Mouse (Mus musculus): ENCODE measurements around the gene Lonrf3.

The Lonrf3 gene

DNA sequence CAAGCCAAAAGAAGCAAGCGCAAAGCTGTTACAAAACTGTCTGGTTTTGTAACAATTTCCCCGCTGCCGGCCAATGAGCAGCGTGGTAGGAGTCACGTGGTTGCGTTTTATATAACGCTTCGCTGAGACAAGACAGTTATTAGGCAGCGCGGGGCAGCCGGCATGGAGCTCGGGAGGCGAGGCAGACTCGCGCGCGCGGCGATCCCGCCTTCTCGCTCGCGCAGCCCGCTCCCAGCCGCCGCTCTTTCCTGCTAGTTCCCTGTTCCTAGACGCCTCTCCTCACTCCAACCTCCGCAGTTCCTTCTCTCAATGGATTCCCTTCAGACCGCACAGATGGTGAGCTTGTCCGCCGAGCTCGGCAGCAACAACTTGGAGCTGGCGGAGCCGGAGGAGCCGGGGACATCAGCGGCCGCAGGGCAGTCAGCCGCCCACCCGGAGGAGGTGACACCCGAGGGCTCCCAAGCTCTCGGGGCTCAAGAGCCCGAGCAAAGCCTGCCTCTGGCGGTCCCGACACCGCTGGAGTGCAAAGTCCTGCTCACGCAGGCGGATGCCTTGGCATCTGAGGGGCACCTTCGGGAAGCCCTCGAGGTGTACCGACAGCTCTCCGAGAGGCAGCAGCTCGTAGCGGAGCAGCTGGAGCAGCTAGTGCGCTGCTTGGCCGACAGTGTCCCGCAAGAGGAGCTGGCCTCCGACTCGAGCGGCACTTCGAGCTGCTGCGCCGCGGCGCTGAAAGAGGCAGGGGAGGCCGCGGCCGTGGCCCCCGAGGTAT lies at the start of gene Lonrf3:
Lonrf3 (plus strand) TSS at position 83 of the 769 bp plus-strand sequence.
- peak; percentile 75 for ATAC-seq (ENCODE audit: insufficient number of reproducible peaks, low FRiP score, low TSS enrichment)

DNA sequence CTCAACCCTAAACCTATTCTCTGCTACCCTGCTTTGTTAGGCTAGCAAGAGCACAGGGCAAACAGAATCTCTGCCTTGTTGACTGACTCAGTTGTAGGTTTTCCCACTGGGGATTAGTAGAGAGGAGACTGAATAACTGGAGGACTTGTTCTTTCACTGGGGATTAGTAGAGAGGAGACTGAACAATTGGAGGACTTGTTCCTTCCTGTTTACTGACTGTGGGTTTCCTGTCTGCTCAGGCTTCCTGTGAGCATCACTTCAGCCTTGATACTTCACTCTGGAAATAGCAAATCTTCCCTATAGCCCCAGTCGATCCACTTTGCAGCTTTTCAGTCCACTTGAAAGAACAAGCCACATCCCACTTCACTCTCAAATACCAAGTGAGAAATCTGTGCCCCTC lies 49.4 kb upstream of the Lonrf3 start:
- no peak for ATAC-seq (ENCODE audit: insufficient number of reproducible peaks, low FRiP score, low TSS enrichment)

DNA sequence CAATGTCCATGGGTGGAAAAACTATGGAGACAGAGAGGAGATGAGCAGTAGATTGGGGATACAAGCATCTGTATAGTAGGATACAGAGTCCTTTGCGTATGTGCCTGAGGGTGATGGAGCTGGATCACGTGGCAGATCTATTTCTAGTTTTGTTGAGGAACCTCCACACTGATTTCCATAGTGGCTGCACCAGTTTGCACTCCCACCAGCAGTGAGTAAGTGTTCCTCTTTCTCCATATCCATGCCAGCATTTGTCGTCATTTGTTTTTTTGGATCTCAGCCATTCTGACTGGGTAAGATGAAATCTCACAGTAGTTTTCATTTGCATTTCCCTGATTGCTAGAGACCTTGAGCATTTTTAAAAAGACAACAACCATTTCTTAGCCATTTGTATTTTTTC lies 16.7 kb upstream of the Lonrf3 start:
- ATAC-seq (ENCODE audit: insufficient number of reproducible peaks, low FRiP score, low TSS enrichment), result no peak

DNA sequence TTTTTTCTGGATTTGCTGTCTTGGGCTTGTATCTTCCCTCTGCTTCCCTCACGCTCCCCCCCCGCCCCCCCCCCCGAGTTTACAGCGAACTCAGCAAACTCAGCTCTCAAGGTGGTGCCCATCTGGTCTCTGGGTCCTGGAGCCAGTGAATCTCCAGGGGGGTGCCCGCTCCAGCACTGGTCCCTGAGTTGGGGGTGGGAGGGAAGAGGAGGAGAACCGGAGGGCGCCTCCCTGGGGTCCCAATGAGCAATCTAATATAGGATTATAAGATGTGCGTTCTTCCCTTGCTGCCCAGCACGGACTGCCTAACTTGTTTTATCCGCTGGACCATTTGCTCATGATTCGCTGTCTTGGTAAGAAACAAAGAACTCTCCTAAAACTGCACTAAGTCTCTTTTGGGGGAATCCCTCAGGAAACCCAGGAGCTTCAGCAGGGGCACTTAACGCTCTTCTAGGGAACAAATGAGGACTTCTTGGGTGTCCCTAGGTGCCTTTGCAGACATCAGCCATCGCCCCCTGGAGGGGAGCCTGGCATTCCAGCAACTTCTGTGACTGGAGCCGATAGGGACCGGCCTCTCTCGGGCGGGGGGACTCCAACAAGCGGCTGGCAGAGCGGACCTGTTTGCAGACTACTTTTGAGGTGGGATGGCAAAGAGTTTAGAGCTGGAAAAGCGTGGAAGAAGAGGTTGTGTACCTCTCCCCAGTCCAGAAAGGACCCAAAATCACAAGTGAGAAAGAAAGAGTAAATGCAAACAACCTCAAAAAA lies 480 bp upstream of the Lonrf3 start:
- peak; percentile 53 for ATAC-seq (ENCODE audit: insufficient number of reproducible peaks, low FRiP score, low TSS enrichment)

DNA sequence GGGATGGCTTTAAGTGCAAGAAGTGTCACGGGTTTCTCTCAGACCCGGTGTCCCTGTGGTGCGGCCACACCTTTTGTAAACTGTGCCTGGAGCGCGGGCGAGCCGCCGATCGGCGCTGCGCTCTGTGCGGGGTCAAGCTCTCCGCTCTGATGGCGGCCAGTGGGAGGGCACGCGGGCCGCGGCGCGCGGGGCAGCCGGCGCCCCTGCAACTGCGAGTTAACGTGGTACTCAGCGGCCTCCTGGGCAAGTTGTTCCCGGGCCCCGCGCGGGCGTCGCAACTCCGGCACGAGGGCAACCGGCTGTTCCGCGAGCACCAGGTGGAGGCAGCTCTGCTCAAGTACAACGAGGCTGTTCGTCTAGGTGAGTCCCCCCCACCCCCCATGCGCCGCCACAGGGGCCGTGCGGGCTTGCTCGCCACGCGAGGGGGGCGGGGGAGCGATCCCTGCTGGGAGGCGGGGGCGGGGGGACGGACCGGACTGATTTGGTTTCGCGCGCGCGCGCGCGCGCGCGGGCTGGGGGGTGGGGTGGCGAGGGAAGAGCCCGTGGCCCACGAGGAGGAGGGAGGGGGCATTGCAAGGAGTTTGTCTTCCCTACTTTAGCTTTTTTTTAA lies 992 bp downstream of the Lonrf3 start:
- ATAC-seq (ENCODE audit: insufficient number of reproducible peaks, low FRiP score, low TSS enrichment), result 0 out of 2 replicates have a peak, but pooled peaks have one; percentile 2

DNA sequence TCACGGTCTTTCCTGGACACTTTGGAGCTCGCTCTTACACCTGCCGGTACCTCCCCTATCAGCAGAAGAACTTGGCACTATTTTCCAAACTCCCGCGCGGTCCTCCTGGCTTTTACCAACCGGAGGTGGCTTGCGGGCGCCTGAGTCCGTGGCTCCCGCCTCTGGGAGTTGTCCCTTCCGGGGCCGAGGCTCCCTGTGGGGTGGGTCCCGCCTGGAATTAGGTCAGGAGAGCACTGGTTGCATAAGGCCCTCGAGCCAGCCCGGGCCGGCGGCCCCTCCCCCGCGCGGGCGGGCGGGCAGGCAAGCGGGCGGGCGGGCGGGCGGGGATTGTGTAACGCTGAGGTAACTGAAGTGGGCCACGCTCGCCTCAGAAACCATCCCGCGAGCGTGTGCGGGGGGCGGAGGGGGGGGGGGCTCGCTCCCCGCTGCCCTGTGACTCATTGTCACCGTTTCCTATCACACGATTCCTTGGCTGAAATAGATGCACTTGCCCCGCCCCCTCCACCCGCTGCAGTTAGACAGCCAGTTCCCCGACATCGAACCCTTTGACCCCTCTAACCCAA lies 1.8 kb downstream of the Lonrf3 start:
- ATAC-seq (ENCODE audit: insufficient number of reproducible peaks, low FRiP score, low TSS enrichment), result peak; percentile 43

DNA sequence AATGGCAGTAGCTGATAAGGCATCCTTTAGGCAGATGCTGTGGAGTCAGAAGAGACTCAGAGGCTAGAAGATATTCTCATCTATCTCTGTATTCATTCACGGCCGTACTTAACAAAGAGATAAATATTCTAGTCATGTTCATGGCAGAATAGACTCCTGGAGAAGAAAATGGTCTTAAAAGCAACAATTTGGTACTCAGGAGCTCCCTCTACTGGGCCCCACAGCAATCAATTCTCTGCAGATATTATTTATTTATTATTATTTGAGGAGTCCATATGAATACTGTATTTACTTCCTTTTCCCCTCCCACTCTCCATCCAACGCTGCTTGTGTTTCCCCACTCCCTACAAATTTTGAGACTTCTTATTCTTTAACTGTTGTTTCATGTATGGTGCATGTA lies 24.3 kb downstream of the Lonrf3 start:
- ATAC-seq (ENCODE audit: insufficient number of reproducible peaks, low FRiP score, low TSS enrichment), result no peak

DNA sequence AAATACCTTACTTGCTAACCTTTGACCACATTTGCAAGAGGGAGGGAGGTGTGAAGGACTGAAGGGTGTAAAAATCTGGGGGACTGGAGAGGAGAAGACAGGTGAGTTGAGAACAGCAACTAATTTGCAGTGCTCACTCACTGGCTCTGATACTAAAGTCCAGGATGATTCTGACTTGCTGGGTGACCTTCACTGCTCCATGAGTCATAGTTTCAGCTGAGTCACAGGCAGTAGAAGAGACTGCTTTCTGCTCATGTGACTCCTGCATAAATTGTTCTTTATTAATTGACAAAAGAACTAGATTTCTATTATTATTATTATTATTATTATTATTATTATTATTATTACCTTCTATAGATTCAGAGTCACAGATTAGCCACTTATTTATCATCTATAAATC lies 57.2 kb downstream of the Lonrf3 start:
- ATAC-seq (ENCODE audit: insufficient number of reproducible peaks, low FRiP score, low TSS enrichment), result no peak

DNA sequence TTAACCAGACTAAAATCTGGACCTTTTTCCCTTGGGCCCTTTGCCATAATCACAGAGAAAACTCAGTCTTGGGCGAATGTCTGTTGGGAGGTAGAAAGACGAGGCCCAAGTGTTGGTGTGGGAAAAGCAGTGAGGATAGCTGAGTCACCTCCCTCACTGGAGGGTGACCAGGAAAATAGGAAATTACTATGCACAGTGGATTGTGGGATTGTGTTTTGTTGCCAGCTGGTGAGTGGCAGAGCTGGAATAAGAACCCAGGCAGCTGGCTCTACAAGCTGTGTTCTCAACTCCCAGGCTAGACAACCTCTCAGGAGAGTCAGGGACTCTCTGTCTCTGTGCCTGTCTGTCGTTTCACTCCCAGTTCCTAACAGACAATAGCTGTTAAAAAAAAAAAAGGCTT lies 61.8 kb downstream of the Lonrf3 start:
- ATAC-seq (ENCODE audit: insufficient number of reproducible peaks, low FRiP score, low TSS enrichment), result no peak

DNA sequence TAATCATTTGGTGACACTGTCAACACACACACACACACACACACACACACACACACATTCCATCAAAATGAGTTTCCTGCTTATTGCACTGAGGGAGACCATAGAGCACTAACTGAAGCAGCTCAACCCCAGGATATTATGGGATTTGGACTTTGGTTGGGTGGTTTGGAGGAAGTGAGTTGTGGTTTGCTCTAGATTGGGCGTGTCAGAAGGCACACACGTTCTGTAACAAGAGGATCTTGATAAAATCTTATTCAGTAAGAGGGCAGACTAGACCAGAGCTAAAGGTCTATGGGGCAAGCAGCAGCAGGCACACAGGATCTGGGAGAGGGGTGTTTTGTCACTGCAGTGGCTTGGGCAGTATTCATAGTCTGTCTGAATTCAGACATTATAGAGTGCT lies 62.4 kb downstream of the Lonrf3 start:
- no peak for ATAC-seq (ENCODE audit: insufficient number of reproducible peaks, low FRiP score, low TSS enrichment)

DNA sequence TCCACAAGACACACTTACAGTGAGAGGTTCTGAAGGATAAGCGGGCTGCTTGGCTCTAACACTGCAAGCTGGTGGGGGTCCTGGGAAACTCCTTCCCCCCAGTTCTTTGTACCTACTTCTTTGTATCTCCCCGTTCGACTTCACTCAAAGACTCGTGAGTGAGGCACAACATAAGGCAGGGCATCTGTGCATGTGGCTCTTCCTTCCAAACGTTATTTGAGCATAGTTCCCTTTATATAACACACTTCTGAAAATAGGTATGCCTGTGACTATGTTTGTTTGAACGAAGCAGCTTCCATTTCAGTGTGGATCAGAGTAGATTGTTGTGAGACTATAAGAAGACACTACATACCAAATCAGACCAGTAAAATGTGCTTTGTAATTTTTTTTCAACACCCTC lies 64.5 kb downstream of the Lonrf3 start:
- ATAC-seq (ENCODE audit: insufficient number of reproducible peaks, low FRiP score, low TSS enrichment), result no peak

DNA sequence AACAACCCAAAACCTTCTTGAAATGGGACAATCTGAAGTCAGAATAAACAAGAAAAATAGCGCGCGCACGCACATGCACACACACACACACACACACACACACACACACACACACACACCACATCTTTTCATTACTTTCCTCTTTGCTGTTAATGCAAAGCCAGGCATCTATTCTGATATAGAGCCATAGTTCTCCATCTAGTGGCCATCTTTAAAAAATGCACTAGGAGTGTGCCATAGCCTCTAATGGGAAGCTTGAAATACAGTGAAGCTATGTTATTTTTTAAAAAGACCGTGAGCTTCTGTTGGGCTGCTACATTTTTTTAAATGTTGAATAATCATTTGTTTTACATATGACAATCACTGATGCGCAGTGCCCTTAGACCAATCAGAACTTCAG lies 65.1 kb downstream of the Lonrf3 start:
- ATAC-seq (ENCODE audit: insufficient number of reproducible peaks, low FRiP score, low TSS enrichment), result no peak; the same call in 1 of the 2 replicates

DNA sequence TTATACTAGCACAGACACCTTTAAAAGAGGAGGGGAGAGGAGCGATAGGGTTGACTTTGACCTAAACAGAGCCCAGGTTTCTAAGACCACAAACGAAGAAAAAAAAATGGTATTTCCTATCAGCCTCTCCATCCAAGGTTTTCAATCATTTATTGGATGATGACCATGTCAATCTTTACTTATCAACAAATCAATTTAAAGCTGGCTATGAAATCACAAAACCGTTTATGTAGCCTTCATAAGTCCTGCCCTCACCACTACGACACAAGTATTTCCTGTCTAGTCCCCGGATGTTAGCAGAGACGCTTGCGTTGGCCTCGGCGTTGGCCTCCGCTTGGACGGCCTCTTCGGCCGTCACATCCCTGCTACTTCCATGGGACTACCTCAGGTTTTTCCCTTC lies 72.8 kb downstream of the Lonrf3 start, which contains the start of gene Gm6268:
Gm6268 (plus strand) TSS at position 301 of the 400 bp plus-strand sequence.
- ATAC-seq (ENCODE audit: insufficient number of reproducible peaks, low FRiP score, low TSS enrichment), result no peak

DNA sequence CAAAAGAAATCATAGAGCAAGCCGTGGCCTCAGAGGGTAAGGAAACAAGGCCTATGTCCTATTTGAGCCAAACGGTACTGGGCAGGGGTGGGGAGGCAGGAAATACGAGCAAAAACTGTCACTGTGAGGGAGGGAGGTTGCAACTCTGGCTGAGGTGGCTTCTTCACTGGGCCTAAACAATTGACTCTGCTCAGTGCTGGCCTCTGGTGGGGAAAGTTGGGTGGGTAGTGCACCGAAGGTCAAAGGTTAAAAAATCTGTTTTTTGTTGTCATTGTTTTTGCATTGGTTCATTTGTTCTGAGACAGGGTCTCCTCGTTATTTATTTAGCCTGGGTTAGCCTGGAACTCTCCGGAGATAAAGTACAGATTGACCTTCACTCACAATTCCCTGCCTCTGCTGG lies 74.2 kb downstream of the Lonrf3 start:
- ATAC-seq (ENCODE audit: insufficient number of reproducible peaks, low FRiP score, low TSS enrichment), result no peak
